Mouse (Mus musculus) T-cell, adult 2 months (primary cell): ENCODE results near the gene Pigu.

Experiments
- DNase-seq: peaks from one replicate; pipeline ENCODE4 v3.0.0; 2022; ENCODE audit warnings: low spot score

The Pigu gene

DNA sequence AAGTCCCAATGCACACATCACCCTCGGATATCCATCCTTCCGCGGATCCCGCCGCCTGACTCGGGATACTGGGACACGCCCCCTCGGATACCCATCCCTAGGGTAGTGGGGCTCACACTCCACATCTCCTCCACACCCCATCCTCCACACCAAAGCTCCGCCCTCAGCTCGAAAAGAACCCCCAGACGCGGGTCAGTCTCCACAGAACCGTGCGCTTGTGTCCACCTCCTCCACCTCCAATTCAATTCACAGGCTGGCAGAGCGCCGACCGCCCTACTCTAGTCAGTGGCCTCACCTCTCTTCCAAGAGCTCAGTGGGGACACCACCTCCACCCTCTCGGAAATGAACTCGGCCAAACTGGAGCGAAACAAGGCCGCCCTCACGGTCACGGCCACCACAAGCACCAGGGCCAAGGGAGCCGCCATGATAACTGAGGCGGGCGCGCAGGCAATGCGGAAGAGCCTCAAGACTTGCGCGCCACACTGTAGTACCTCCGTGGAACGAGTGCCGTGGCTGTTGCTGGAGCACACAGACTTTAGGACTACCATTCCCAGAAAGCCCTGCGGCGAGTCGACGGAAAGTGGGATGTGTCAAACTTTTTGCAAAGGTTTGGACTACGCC lies at the start of gene Pigu:
TSS of gene Pigu (minus strand) at position 460 of the 621 bp plus-strand sequence.
- peak; percentile 93 for DNase-seq

GRCm38 (mm10) chr2:155404635-155405034 lies 47.4 kb upstream of the Pigu start:
- no peak for DNase-seq

- DNase-seq = no peak
Measured at GRCm38 (mm10) chr2:155401926-155402325, 44.7 kb upstream of the Pigu start.

GRCm38 (mm10) chr2:155400276-155400675 lies 43.0 kb upstream of the Pigu start:
- DNase-seq = no peak

GRCm38 (mm10) chr2:155394586-155394985 lies 37.4 kb upstream of the Pigu start:
- DNase-seq = no peak

GRCm38 (mm10) chr2:155388573-155388972 lies 31.3 kb upstream of the Pigu start:
- no peak for DNase-seq

GRCm38 (mm10) chr2:155387052-155387451 lies 29.8 kb upstream of the Pigu start:
- DNase-seq = no peak

GRCm38 (mm10) chr2:155386534-155386899 lies 29.3 kb upstream of the Pigu start:
- no peak for DNase-seq

DNA sequence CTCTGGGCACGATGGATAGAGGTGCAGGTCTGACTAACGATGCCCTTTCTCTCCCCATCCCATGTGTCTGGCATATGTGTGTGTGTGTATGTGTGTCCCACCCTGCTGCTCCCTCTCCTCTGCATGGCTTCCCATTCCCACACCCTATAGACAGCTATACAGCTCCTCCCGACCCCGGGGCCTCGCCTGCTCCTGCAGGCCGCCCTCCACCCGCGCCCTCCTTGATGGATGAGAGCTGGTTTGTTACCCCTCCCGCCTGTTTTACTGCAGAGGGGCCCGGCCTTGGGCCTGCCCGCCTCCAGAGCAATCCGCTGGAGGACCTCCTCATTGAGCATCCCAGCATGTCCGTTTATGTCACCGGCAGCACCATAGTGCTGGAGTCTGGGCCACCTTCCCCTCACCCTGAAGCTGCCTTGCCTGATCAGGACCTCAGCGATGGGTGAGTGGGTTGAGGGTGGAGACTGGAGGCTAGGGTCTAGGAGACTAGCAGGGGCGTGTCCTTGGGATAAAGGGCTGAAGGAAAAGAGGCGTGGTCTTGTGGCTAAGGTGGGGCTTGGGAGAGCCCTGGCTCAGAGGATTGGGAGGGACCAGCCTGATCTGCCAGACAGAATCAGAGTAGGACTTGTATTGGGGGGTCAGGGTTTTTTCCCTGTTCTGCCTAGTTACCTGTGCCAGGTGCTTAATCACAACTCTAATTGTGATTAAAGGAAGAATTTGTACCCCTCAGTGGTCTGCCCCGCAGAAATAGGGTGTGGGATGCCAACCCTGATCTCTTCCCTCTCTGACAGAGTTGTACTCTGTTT lies 28.7 kb upstream of the Pigu start:
- DNase-seq = no peak

GRCm38 (mm10) chr2:155385090-155385489 lies 27.9 kb upstream of the Pigu start:
- peak; percentile 84 for DNase-seq

- DNase-seq = no peak
Measured at GRCm38 (mm10) chr2:155382791-155383438, 25.7 kb upstream of the Pigu start.

DNA sequence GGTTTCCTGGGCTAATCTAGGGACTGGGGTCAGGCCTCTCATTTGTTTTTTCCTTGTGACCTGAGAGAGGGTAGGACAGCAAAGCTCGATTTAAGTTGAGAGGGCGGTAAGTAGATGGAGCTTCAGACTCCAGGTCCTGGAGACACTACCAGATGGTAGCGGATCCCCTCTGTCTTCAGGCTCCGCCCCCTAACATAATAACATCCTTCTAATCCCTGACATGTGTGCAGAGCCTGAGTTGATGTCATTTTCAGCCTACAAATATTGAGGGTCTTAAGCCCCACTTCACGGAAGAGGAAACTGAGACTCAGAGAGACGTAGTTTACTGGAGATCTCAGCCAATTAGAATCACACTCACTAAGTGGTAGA lies 25.1 kb upstream of the Pigu start:
- DNase-seq = no peak

DNA sequence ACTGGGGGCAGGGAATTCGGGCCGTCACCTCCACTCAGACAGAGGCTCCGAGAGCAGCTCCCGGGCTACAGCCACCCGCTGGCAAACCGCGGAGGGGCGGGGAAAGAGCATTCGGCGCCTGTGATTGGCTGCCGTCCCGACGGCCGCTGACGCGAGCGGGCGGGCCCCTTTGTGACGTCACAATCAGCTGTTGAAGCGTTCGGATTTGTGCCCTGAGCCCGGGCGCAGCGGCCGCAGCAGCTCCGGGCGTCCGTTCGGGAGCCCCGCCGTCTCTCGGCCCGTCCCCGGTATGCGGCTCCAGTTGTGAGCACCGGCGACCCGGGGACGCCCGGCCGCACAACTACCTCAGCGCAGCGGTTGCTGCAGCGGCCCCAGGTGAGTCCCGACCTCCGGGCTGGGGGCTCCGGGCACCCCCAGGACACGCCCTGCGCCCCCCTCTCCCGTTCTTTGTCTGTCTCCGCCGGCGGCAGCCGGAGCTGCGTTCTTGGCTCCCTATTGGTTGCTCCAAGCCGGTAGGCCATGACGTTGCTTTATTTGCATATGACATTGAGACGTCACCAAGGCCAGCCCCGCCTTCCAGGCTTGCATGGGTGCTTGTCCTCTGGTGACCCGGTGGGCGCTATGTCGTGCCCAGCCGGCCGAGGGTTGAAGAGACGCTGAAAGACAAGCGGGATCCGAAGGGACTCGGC lies 24.6 kb upstream of the Pigu start:
- DNase-seq = peak; percentile 96

- DNase-seq = no peak
Measured at GRCm38 (mm10) chr2:155381060-155381437, 23.8 kb upstream of the Pigu start.

- no peak for DNase-seq
Measured at GRCm38 (mm10) chr2:155380261-155381059, 23.2 kb upstream of the Pigu start, which contains the start of gene Trp53inp2. Gene Trp53inp2, plus strand, starts transcription at chr2:155381059.

- no peak for DNase-seq
Measured at GRCm38 (mm10) chr2:155376191-155376590, 19.0 kb upstream of the Pigu start.

DNA sequence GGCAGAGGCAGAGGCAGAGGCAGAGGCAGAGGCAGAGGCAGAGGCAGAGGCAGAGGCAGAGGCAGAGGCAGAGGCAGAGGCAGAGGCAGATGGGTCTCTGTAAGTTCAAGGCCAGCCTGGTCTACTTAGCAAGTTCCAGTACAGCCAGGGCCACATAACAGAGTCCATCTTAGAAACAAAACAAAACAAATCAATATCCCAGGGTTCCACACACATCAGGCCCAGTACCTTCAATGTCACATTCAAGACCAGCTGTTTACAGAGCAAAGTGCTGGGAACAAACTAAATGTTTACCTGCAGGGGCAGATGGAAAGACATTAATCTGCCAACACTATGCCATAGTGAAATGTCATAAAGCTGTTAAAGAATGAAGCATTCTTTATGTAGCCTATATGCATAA lies 17.3 kb upstream of the Pigu start:
- no peak for DNase-seq

GRCm38 (mm10) chr2:155373886-155374285 lies 16.7 kb upstream of the Pigu start:
- no peak for DNase-seq

- DNase-seq = no peak
Measured at GRCm38 (mm10) chr2:155373302-155373701, 16.1 kb upstream of the Pigu start.

- DNase-seq = no peak
Measured at GRCm38 (mm10) chr2:155372451-155372850, 15.2 kb upstream of the Pigu start.

DNA sequence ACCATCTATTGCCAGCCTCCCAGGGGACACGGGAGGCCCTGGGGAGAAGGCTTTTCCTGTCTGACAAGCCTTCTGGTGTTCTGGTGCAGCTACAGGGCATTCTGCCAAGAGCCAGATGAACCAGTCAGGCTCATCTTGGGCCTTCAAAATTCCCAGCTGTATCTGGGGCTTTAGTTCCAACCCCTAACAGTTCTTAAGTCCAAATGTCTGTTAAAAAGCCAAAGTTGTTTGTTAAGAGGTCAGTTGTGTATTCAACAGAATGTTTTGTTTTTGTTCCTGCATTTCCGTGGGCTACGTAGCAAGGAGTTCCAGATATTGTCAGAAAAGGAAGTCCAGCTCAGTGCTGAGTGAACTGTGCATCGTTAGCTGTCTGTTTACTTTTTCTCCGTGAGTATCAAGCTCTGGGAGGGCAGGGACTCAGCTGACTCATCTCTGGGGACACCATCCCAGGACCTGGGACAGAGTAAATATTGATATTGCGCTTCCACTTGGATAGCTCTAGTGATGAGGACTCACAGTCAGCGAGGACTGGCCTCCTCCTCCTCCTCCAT lies 12.2 kb upstream of the Pigu start:
- no peak for DNase-seq
